Mouse (Mus musculus): ENCODE measurements at regions not wholly inside any gene's neighbourhood (a gene's known extent, or its start where the extent isn't known, plus 50 kb on each side); places are given as distances from the start of the nearest gene placed in this dataset.

- no peak for DNase-seq
These were observed 131.8 kb upstream of the Gm26897 start for GRCm38 (mm10) chr5:111601711-111602521.

- no peak for DNase-seq
These were observed 120.0 kb upstream of the Gm26897 start for GRCm38 (mm10) chr5:111613687-111614086.

GRCm38 (mm10) chr5:111619974-111620373 lies 113.8 kb upstream of the Gm26897 start:
- DNase-seq, result peak; percentile 32

GRCm38 (mm10) chr5:111620626-111621025 lies 113.1 kb upstream of the Gm26897 start:
- DNase-seq, result no peak

GRCm38 (mm10) chr5:111622481-111622880 lies 111.2 kb upstream of the Gm26897 start:
- DNase-seq, result no peak

GRCm38 (mm10) chr5:111626273-111626798 lies 107.4 kb upstream of the Gm26897 start:
- no peak for DNase-seq

- DNase-seq, result no peak
These were observed 103.3 kb upstream of the Gm26897 start for GRCm38 (mm10) chr5:111630313-111630844.

- DNase-seq, result no peak
These were observed 102.1 kb upstream of the Gm26897 start for GRCm38 (mm10) chr5:111631572-111632161.

GRCm38 (mm10) chr5:111635092-111635491 lies 98.6 kb upstream of the Gm26897 start:
- no peak for DNase-seq

- no peak for DNase-seq
These were observed 96.8 kb upstream of the Gm26897 start for GRCm38 (mm10) chr5:111636969-111637368.

- no peak for DNase-seq
These were observed 95.4 kb upstream of the Gm26897 start for GRCm38 (mm10) chr5:111638306-111638705.

GRCm38 (mm10) chr5:111639476-111640287 lies 94.0 kb upstream of the Gm26897 start:
- DNase-seq, result no peak

- DNase-seq, result no peak
These were observed 92.7 kb upstream of the Gm26897 start for GRCm38 (mm10) chr5:111640976-111641375.

GRCm38 (mm10) chr5:111641685-111642084 lies 92.0 kb upstream of the Gm26897 start:
- DNase-seq, result no peak

GRCm38 (mm10) chr5:111644142-111644541 lies 89.6 kb upstream of the Gm26897 start:
- DNase-seq, result no peak

- no peak for DNase-seq
These were observed 88.9 kb upstream of the Gm26897 start for GRCm38 (mm10) chr5:111644788-111645187.

- no peak for DNase-seq
These were observed 86.0 kb upstream of the Gm26897 start for GRCm38 (mm10) chr5:111647686-111648200.

GRCm38 (mm10) chr5:111648481-111648880 lies 85.2 kb upstream of the Gm26897 start:
- peak; percentile 63 for DNase-seq

GRCm38 (mm10) chr5:111649012-111649411 lies 84.7 kb upstream of the Gm26897 start:
- DNase-seq, result peak; percentile 76

- no peak for DNase-seq
These were observed 81.3 kb upstream of the Gm26897 start for GRCm38 (mm10) chr5:111652472-111652871.

- DNase-seq, result no peak
These were observed 77.3 kb upstream of the Gm26897 start for GRCm38 (mm10) chr5:111656436-111656835.

GRCm38 (mm10) chr5:111657759-111658429 lies 75.8 kb upstream of the Gm26897 start:
- DNase-seq, result peak; percentile 52
